Mouse (Mus musculus) ES-E14 (cell line): ENCODE data around the gene Als2. TPM values are rescaled to one million over a fixed set of nuclear protein-coding genes. Genes with fewer than 3 reads are reported as not detected.

ENCODE experiments used
- DNase-seq: peaks from one replicate; pipeline ENCODE4 v3.0.0-alpha.2; 2013; ENCODE audit warnings: low read depth, low spot score
- H3K27ac ChIP-seq: 2 replicates; pipeline ENCODE4 v1.5.1; 2012; ENCODE audit warnings: low read depth, mild to moderate bottlenecking, low read length, moderate library complexity, mixed read lengths; ENCODE audit not compliant: poor library complexity, insufficient read depth, severe bottlenecking
- H3K36me3 ChIP-seq: 2 replicates; pipeline ENCODE4 v1.6.1; 2012; ENCODE audit warnings: mild to moderate bottlenecking, low read length, moderate library complexity, mixed read lengths; ENCODE audit not compliant: control insufficient read depth, poor library complexity, insufficient read depth, severe bottlenecking
- H3K4me1 ChIP-seq, 2 experiments: fragments of 150-350 bp in 1 of 2; sonication (generic) in 1 of 2; 2 replicates each; pipeline ENCODE4 v1.6.1; 2012; ENCODE audit warnings: low read length in 2 of 2, mild to moderate bottlenecking in 1 of 2, mixed read lengths in 1 of 2; ENCODE audit not compliant: control insufficient read depth in 2 of 2, insufficient read depth in 2 of 2, poor library complexity in 1 of 2
- H3K4me3 ChIP-seq, 2 experiments: fragments of 150-350 bp in 1 of 2; sonication (generic) in 1 of 2; 2 replicates each; pipeline ENCODE4 v1.5.1; 2012; ENCODE audit warnings: low read length in 2 of 2, low read depth in 1 of 2, mild to moderate bottlenecking in 1 of 2, mixed read lengths in 1 of 2; ENCODE audit not compliant: insufficient read depth in 1 of 2, poor library complexity in 1 of 2, severe bottlenecking in 1 of 2
- H3K9ac ChIP-seq: 2 replicates; pipeline ENCODE4 v1.6.1; 2012; ENCODE audit warnings: low read depth, mild to moderate bottlenecking, low read length, mixed read lengths; ENCODE audit not compliant: poor library complexity, insufficient read depth, severe bottlenecking
- H3K9me3 ChIP-seq: fragments of 150-350 bp; sonication (generic); 2 replicates; pipeline ENCODE4 v1.6.1; 2012; ENCODE audit warnings: low read depth, mild to moderate bottlenecking, low read length; ENCODE audit not compliant: control insufficient read depth, insufficient read depth
- CHD2 ChIP-seq: IDR thresholded peaks from 2 replicates; pipeline ENCODE4 v1.6.1; 2014; ENCODE audit warnings: mild to moderate bottlenecking, low read depth, low read length, inconsistent platforms
- HCFC1 ChIP-seq: IDR thresholded peaks from 2 replicates; pipeline ENCODE4 v1.6.1; 2012; ENCODE audit warnings: low read length, inconsistent platforms, borderline replicate concordance; ENCODE audit not compliant: insufficient read depth
- MAFK ChIP-seq: IDR thresholded peaks from 2 replicates; pipeline ENCODE4 v1.6.1; 2014; ENCODE audit warnings: mild to moderate bottlenecking, low read depth, low read length, inconsistent platforms; ENCODE audit not compliant: insufficient read depth
- ZC3H11A ChIP-seq: IDR thresholded peaks from 2 replicates; pipeline ENCODE4 v1.6.1; 2012; ENCODE audit warnings: low read depth, mild to moderate bottlenecking, inconsistent platforms, low read length, borderline replicate concordance
- ZNF384 ChIP-seq: IDR thresholded peaks from 2 replicates; pipeline ENCODE4 v1.6.1; 2012; ENCODE audit warnings: low read depth, low read length, inconsistent platforms
- in situ Hi-C, 2 experiments: fragments of 600-800 bp; cut with MboI; formaldehyde crosslinking; loops; one replicate each; pipeline ENCODE4 v1.15.1; 2025; ENCODE audit warnings: low sequenced_read_pairs in 2 of 2, inconsistent platforms in 1 of 2; ENCODE audit not compliant: unreplicated experiment in 2 of 2
- total RNA-seq: library from RNA; depleted of rRNA; stranded (reverse); fragments of 300-350 nt; gene quantifications from 2 replicates; pipeline ENCODE4 v1.2.3, GENCODE M21; 2012

Als2 gene
- total RNA-seq, 1 experiment, result 23.2 TPM

DNA sequence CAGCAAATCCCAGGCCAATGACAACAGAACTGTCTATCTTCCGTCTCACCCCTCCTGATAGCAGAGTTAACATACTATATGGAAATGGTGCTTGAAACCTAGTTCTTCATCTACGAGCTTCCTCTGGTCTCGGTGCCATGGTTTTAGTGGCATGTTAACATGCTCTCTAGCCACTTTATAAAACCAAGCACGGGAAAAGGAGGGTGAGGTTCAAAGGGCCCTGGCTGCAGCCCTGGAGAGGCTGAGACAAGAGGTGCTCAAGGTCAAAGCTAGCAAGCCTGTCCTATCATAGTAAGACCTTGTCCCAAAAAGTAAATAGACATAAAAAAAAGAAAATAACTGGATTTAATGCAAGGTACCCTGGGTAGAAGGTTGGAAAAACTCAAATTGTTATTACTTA lies 25.4 kb downstream of the Als2 start:
- no peak overlapping the region for H3K27ac ChIP-seq
- H3K9ac ChIP-seq, result no peak overlapping the region
- H3K4me1 ChIP-seq, result no peaks in the 10 kb centered on the region
- H3K9me3 ChIP-seq, result no peaks in the 10 kb centered on the region
- no peak for DNase-seq
- peaks cover 22% of the 10 kb centered on the region; the same call in 1 of the 2 replicates for H3K36me3 ChIP-seq
- H3K4me3 ChIP-seq, result no peak overlapping the region
- in situ Hi-C loops, result no loop called here
- TF ChIP-seq CHD2 (no peak), HCFC1 (no peak), ZNF384 (no peak), ZC3H11A (no peak), MAFK (no peak)

DNA sequence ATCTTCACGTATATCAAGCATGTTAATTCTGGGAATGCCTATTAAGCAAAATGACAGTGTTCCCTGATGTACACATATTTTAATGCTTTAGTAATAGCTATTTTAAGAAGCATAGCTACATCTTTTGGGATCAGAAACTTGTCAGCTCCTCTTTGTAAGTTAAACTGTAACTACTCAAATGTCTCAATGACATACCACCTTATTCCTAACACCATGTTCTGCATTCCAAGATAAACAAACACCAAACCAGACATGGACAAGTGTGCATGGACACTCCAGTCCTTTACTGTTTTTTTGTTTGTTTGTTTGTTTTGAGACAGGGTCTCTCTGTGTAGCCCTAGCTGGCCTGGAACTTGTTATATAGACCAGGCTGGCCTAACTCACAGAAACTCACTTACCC lies 28.7 kb downstream of the Als2 start:
- Histone ChIP-seq H3K36me3 (peaks cover 16% of the 10 kb centered on the region; the same call in 1 of the 2 replicates), H3K27ac (no peak overlapping the region), H3K9ac (no peak overlapping the region), H3K4me1 (no peaks in the 10 kb centered on the region), H3K9me3 (no peaks in the 10 kb centered on the region), H3K4me3 (no peak overlapping the region)
- DNase-seq, result no peak
- no peak for TF ChIP-seq MAFK
- TF ChIP-seq ZNF384, result no peak
- no peak for TF ChIP-seq HCFC1
- TF ChIP-seq ZC3H11A, result no peak
- TF ChIP-seq CHD2, result no peak
- in situ Hi-C loops, result no loop called here

DNA sequence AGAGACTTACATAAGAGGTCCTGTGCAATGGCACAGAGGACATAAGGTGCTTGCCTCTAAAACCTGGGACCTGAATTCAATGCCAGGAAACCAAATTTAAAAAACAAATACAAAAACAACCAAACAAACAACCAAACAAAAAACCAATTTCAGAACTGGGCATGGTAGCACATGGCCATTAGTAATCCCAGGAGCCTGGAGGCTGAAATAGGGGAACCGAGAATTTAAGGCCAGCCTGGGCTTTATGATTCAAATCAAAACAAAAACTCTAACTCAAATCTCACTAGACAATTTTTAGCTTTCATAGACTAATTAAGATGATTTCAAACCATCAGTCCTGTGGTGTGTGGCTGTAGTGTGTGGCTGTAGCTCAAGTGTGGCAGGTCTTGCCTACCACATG lies 32.5 kb downstream of the Als2 start:
- H3K4me3 ChIP-seq, result no peak overlapping the region
- DNase-seq, result no peak
- no peaks in the 10 kb centered on the region for H3K4me1 ChIP-seq
- H3K9me3 ChIP-seq, result no peaks in the 10 kb centered on the region
- in situ Hi-C loops, result no loop called here
- TF ChIP-seq CHD2 (no peak), MAFK (no peak), HCFC1 (no peak), ZNF384 (no peak), ZC3H11A (no peak)
- H3K36me3 ChIP-seq, result peaks cover 21% of the 10 kb centered on the region
- no peak overlapping the region for H3K27ac ChIP-seq
- no peak overlapping the region for H3K9ac ChIP-seq

DNA sequence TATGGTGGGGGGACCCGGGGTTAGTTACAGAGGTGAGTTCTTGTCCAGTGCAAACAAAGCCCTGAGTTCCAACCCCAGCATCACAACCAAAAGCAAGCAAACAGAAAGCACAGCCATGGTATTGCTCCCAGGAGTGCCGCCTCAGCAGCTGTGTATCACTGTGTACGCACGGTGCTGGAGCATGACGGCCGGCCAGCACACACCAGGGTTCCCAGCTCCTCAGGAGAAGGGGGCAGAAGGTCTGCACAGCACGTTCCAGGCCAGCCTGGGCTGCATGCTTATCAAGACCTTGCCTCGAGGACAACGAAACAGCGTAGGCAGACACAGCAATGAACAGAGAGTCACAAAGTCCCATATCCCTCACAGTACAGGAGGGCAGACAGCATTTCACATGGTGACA lies 34.7 kb downstream of the Als2 start:
- Histone ChIP-seq H3K9ac (no peak overlapping the region), H3K27ac (no peak overlapping the region), H3K9me3 (no peaks in the 10 kb centered on the region), H3K4me1 (no peaks in the 10 kb centered on the region), H3K36me3 (peaks cover 14% of the 10 kb centered on the region), H3K4me3 (no peak overlapping the region)
- in situ Hi-C loops, result no loop called here
- no peak for TF ChIP-seq ZNF384
- TF ChIP-seq ZC3H11A, result no peak
- TF ChIP-seq CHD2, result no peak
- TF ChIP-seq MAFK, result no peak
- TF ChIP-seq HCFC1, result no peak
- DNase-seq, result no peak

DNA sequence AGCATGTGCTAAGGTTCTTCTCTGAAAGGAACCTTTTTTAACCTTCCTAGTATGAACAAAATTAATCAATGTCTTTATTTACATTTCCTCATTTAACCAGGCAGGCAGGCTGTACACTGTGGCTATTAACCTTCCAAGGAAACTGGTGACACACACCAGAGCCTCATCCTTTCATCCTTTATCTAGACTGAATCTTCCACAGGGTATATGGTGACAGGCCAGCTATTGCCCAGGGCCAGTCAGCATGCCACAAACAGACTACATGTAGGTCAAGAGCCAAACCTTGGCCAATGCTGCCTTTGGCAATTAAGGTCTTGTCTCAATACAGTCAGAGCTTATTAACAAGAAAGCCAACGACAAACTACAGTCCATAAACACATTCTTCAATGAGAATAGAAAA lies 35.5 kb downstream of the Als2 start:
- TF ChIP-seq HCFC1, result no peak
- Histone ChIP-seq H3K9me3 (no peaks in the 10 kb centered on the region), H3K4me1 (no peaks in the 10 kb centered on the region), H3K4me3 (no peak overlapping the region), H3K36me3 (peaks cover 13% of the 10 kb centered on the region), H3K27ac (no peak overlapping the region), H3K9ac (no peak overlapping the region)
- in situ Hi-C loops, result no loop called here
- no peak for DNase-seq
